Mouse (Mus musculus): ENCODE data around the gene Gars.

DNA sequence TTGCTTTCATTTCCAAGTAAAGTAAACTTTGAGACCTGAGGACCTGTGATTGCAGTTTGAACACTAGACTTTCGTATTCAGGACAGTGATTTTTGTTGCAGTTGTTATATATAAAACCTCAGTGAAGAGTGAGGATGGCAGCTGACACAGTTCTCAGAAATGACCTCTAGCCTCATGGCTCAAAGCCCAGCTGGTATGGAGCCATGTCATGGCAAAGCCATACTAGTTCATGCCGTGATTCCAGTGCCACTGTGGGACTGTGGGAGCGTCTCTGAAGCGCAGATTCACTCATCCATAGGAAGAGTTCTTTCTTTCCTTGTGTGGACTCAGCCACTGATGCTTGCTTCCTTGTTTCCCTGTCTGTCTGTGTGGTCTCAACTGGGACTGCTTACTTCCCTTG lies 16.7 kb downstream of the Gars start:
- no peak for TF ChIP-seq POLR2A (IDR thresholded peaks at IDR 0.05; ENCODE audit: extremely low read depth, insufficient read depth, low read length)
- TF ChIP-seq CTCF (IDR thresholded peaks at IDR 0.05; ENCODE audit: extremely low read depth, insufficient read depth, low read length), result no peak

Data from cortical plate, adult 2 months (tissue).